Mouse (Mus musculus) cerebral cortex, adult 2 months (tissue): ENCODE data around the gene 1700037H04Rik.

ENCODE experiments used
- WGBS: fragments of 180-500 bp; shearing (Covaris S2); methylation state at CpG from one replicate; pipeline ENCODE4 v1.1.7; 2018; 5-methylcytosine and 5-hydroxymethylcytosine counted together

The 1700037H04Rik gene

GRCm38 (mm10) chr2:131179246-131179886 lies 19.5 kb upstream of the 1700037H04Rik start:
- WGBS: under 1% methylated on average over 67 of the region's 67 CpGs

- 10% methylated on average over 26 of the region's 26 CpGs for WGBS
Observed at GRCm38 (mm10) chr2:131178828-131179245, 19.0 kb upstream of the 1700037H04Rik start.

- WGBS: 54% methylated on average over 9 of the region's 9 CpGs
Observed at GRCm38 (mm10) chr2:131177932-131178331, 18.1 kb upstream of the 1700037H04Rik start.

GRCm38 (mm10) chr2:131176491-131176890 lies 16.6 kb upstream of the 1700037H04Rik start:
- 65% methylated on average over 5 of the region's 5 CpGs for whole genome bisulfite sequencing

GRCm38 (mm10) chr2:131175945-131176309 lies 16.0 kb upstream of the 1700037H04Rik start:
- WGBS: 83% methylated on average over 1 of the region's 1 CpGs

- 63% methylated on average over 3 of the region's 3 CpGs for WGBS
Observed at GRCm38 (mm10) chr2:131175286-131175944, 15.5 kb upstream of the 1700037H04Rik start.

GRCm38 (mm10) chr2:131174700-131175099 lies 14.8 kb upstream of the 1700037H04Rik start:
- 5% methylated on average over 11 of the region's 11 CpGs for WGBS

GRCm38 (mm10) chr2:131172322-131172721 lies 12.4 kb upstream of the 1700037H04Rik start:
- 80% methylated on average over 9 of the region's 9 CpGs for WGBS

- WGBS: 45% methylated on average over 43 of the region's 43 CpGs
Observed at GRCm38 (mm10) chr2:131171401-131172104, 11.7 kb upstream of the 1700037H04Rik start.

GRCm38 (mm10) chr2:131170936-131171335 lies 11.1 kb upstream of the 1700037H04Rik start:
- 64% methylated on average over 9 of the region's 9 CpGs for WGBS

- WGBS: 58% methylated on average over 1 of the region's 1 CpGs
Observed at GRCm38 (mm10) chr2:131168914-131169313, 9.0 kb upstream of the 1700037H04Rik start.

GRCm38 (mm10) chr2:131167984-131168383 lies 8.1 kb upstream of the 1700037H04Rik start:
- 90% methylated on average over 6 of the region's 6 CpGs for WGBS

GRCm38 (mm10) chr2:131166172-131166571 lies 6.3 kb upstream of the 1700037H04Rik start:
- WGBS: 95% methylated on average over 2 of the region's 2 CpGs

- WGBS: 87% methylated on average over 7 of the region's 7 CpGs
Observed at GRCm38 (mm10) chr2:131163924-131164323, 4.0 kb upstream of the 1700037H04Rik start.

- 0% methylated on average over 17 of the region's 17 CpGs for WGBS
Observed at GRCm38 (mm10) chr2:131160671-131161111, 810 bp upstream of the 1700037H04Rik start.

- WGBS: 1% methylated on average over 18 of the region's 18 CpGs
Observed at GRCm38 (mm10) chr2:131159491-131159910, 380 bp downstream of the 1700037H04Rik start.

GRCm38 (mm10) chr2:131156987-131157386 lies 2.9 kb downstream of the 1700037H04Rik start:
- 97% methylated on average over 7 of the region's 7 CpGs for WGBS

GRCm38 (mm10) chr2:131154036-131154435 lies 5.8 kb downstream of the 1700037H04Rik start:
- 97% methylated on average over 4 of the region's 4 CpGs for WGBS

GRCm38 (mm10) chr2:131152166-131152730 lies 7.6 kb downstream of the 1700037H04Rik start:
- 94% methylated on average over 7 of the region's 7 CpGs for WGBS

- WGBS: 91% methylated on average over 3 of the region's 3 CpGs
Observed at GRCm38 (mm10) chr2:131149254-131149578, 10.7 kb downstream of the 1700037H04Rik start.

GRCm38 (mm10) chr2:131148353-131149253 lies 11.3 kb downstream of the 1700037H04Rik start:
- WGBS: 88% methylated on average over 8 of the region's 8 CpGs
